Mouse (Mus musculus): ENCODE measurements around the gene Pknox1.

Gene Pknox1

DNA sequence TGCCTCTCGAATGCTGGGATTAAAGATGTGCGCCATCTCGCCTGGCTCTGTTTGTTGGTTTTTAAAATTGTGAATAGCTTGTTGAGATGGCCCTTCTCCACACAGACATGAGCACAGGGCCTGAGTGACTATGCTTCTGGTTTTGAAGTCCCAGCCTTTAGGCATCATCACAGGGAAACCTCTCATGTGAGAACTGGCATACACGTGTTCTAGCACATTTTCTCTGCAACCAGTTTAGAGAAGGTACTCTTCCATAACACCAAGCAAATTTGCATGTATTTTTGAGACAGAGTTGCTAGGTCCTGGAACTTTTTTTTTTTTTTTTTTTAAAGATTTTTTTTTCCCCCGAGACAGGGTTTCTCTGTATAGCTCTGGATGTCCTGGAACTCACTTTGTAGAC lies 92.1 kb downstream of the Pknox1 start:
- DNase-seq, result no peak
